Mouse (Mus musculus) lung, postnatal 0 days (tissue): ENCODE data around the gene Ripor1.

Source experiments
- CTCF ChIP-seq: IDR thresholded peaks from 2 replicates; pipeline ENCODE4 v1.5.1; 2016; ENCODE audit warnings: antibody characterized with exemption, mild to moderate bottlenecking
- EP300 ChIP-seq: IDR thresholded peaks from 2 replicates; pipeline ENCODE4 v1.6.1; 2016; ENCODE audit warnings: antibody characterized with exemption, mild to moderate bottlenecking, control low read depth

GRCm38 (mm10) chr8:105618892-105619591 lies 14.0 kb downstream of the Ripor1 start:
- TF ChIP-seq CTCF = no peak
- TF ChIP-seq EP300 = no peak
